Mouse (Mus musculus) ovary, adult 18-20 months (tissue): Measurements from ENCODE around the gene Rbfox1.

Source experiments
- DNase-seq: peaks from one replicate; pipeline ENCODE4 v3.0.0; 2022; ENCODE audit warnings: low spot score, mixed read lengths

The Rbfox1 gene

DNA sequence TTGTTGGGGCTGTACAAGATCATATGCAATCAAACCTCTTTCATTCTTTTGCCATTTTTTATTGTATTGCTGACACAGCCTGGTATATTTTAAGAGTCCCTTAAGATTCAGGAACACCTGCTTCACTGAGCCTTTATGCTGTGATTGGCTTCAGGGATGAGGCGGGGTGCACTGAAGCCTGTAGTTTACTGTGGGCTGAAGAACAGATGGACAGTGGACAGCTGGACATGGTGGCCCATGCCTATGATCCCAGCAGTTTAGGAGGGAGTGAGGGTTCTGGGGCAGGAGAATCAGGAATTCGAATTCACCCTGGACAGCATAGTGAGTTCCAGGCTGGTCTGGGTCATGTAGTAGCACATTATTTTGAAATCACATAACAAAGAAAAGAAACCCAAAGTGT is 1198.8 kb downstream of the Rbfox1 start:
- DNase-seq = no peak

DNA sequence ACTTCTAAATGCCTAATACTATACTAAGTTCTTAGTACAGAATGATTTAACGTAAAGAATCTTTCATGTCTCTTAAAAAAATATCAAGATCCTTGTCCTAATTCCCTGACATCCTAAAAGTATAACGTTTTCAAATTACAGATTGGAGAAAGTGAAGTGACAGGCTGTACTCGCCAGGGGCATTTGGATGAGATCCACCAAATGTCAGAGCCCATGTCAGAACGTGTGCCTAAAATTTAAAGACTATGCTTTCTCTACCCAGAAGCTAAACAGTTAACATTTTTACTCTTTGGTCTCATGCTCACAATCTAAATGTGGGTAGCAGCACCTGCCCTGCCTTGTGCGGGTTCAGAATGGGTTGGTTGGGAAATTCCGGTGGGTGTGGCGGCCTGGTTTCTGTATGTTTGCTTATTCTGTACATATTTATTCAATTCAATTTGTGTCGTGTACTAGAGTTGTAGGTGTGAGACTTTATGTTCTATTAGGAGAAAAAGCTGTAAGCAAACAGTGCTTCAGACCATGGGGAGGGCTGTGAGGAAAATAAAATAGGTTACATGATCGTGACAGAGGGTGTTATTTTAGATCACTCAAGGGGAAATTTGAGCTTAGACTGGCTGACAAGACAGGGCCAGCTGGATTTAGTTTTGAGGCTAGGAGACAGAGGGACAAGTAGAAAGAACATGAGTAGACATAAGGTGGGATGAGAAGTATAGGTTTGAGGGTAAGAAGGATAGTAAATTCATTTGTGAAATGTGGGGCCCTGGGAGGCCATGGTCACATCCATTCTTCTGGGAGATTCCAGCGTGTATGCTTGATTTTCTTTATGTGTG is 1203.7 kb downstream of the Rbfox1 start:
- DNase-seq = no peak

- DNase-seq = no peak
These were observed 1204.3 kb downstream of the Rbfox1 start for GRCm38 (mm10) chr16:7089475-7089874.

- DNase-seq = no peak
These were observed 1205.0 kb downstream of the Rbfox1 start for GRCm38 (mm10) chr16:7090205-7090604.

DNA sequence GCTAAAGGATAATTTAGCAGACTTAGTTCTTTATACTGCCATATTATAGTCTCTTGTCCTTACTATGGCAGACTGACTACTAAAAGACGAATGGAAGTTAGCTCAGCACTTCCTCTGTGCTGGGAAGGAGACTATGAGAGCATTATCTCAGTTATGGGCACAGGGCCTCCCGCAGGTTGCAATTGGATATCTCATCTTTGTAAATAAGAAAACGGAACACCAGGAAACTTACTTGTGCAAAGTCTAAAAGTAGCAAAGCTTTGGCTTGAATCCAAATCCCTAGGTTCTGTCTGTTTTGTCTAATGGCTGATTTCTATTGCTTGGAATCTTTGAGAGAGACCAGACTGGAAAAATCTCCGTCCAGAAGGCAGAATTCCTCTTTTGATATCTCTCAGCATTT is 1207.7 kb downstream of the Rbfox1 start:
- DNase-seq = no peak

GRCm38 (mm10) chr16:7093686-7094085 is 1208.5 kb downstream of the Rbfox1 start:
- DNase-seq = no peak

- no peak for DNase-seq
These were observed 1209.1 kb downstream of the Rbfox1 start for GRCm38 (mm10) chr16:7094181-7094749.

DNA sequence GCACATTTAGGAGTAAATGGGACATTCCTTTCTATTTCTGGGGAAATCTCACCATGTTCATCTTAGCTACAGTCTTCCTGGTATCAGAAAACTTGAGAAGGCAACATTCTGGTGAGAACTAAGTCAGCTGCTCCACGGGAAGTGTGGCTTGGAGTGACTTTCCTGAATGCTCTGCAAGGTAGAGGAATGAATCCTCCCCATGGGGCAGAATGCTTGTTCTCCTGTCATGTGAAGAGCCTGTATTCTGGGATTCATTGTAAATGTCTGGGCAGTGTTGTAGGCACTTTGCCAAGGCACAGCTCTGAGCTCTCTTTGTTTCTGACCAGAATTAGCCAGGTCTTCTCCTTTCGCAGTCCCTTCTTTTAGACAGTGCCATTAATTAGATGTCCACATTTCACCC is 1211.9 kb downstream of the Rbfox1 start:
- no peak for DNase-seq

GRCm38 (mm10) chr16:7097951-7098710 is 1213.0 kb downstream of the Rbfox1 start:
- DNase-seq = no peak

- no peak for DNase-seq
These were observed 1214.5 kb downstream of the Rbfox1 start for GRCm38 (mm10) chr16:7099506-7100300.

- DNase-seq = no peak
These were observed 1217.3 kb downstream of the Rbfox1 start for GRCm38 (mm10) chr16:7102486-7102885.

GRCm38 (mm10) chr16:7103301-7103700 is 1218.1 kb downstream of the Rbfox1 start:
- no peak for DNase-seq

GRCm38 (mm10) chr16:7106450-7107015 is 1221.4 kb downstream of the Rbfox1 start:
- DNase-seq = no peak

DNA sequence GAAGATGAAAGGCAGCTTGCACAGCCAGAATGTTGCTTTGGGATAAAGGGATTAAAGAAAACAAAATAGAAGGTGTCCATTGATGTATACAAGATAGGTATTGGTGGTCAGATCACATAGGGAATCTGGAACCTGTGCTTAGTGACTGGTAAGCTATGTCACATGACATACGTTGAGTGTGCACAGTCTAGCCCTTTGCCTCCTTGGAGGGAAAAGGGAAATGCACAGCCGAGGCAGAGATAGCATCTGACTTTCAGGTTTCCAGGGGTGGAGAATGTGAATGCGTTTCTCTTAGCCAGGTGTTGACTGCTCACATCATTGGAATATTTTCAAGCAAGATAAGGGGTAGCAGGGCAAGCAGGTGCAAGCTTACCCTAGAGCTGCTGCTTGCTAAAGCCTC is 1230.8 kb downstream of the Rbfox1 start:
- DNase-seq = no peak

GRCm38 (mm10) chr16:7129591-7129990 is 1244.4 kb downstream of the Rbfox1 start:
- DNase-seq = no peak

GRCm38 (mm10) chr16:7132434-7132833 is 1247.3 kb downstream of the Rbfox1 start:
- DNase-seq = no peak

DNA sequence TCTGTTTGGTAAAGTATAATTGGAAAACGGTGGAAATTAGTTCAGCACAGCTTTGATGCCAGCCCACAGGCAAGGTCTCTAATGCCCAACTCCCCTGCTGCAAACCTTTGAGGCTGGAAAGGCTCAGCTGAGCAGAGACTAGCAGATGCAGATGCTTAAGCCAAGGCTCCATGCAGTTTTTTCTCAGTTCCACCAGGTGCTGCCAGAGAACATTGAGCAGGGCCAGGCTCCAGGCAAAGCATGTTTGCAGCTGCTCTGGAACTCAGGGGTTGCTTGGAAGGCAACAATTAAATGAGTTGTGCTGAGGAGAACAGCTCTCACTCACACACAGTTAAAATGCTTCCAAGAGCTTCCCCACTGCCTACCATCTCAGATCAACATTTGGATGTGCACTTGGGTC is 1251.8 kb downstream of the Rbfox1 start:
- DNase-seq = no peak

DNA sequence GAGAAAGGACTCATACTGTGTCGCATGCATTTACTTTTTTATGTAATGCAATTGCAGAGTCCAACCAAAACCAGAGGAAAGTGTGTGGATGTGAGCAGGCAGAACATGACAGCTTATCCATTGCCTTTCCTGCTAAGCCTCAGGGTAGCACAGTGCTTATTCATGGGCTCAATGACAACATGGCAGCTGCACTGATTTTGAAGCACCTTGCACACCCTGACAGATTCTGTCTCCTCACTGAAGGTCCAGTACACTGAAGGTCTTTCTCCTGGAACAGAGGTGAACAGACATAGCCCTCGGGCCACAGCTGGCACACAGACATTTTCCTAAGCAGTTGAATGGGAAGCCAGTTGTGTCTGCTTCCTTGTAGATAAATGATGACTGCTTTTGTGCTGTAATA is 1254.3 kb downstream of the Rbfox1 start:
- no peak for DNase-seq

- no peak for DNase-seq
These were observed 1255.8 kb downstream of the Rbfox1 start for GRCm38 (mm10) chr16:7140909-7141308.

- no peak for DNase-seq
These were observed 1260.3 kb downstream of the Rbfox1 start for GRCm38 (mm10) chr16:7145505-7145904.

DNA sequence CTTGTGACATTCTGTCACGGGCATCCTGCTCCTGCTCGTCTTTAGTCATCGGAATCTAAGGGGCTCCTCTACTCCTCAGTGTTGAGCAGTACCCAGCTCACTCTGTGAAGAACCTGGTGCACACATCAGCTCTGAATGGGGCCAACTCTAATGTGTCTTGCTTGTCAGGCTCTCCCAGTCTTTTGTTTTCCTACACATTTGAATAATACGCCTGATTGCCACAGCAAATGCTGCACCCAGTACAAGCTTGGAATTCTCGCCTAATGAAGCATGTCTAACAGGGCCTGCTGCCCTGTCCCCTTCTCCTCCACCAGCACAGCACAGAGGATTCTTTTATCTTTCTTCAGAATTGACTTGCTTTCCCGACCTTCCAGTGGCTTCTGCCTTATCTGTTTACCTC is 1261.3 kb downstream of the Rbfox1 start:
- no peak for DNase-seq

DNA sequence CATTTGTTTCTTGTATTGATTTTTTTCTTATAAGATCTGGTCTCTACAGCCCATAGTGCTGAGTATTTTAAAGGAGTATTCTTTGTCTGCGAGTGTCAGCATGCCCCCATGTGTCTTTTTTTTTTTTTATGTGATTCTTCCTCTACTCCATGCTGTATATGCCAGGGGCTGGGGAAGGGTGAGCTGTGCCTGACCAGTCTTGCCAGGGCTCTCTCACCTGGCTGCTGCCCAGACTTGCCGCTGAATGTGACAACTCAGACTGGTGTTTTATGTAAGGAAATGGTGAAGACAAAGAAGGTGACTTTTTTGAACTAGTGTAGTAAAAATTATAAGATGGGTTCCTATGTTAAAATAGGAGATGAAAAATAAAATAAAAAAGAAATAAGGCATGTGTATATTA is 1262.7 kb downstream of the Rbfox1 start:
- DNase-seq = no peak
